Mouse (Mus musculus): ENCODE results near the gene Acbd4. TPM values are rescaled to one million over a fixed set of nuclear protein-coding genes. Genes with fewer than 3 reads are reported as not detected.

Gene Acbd4
- total RNA-seq, 2 experiments from 2014 or later = 25.9 to 29.2 TPM

DNA sequence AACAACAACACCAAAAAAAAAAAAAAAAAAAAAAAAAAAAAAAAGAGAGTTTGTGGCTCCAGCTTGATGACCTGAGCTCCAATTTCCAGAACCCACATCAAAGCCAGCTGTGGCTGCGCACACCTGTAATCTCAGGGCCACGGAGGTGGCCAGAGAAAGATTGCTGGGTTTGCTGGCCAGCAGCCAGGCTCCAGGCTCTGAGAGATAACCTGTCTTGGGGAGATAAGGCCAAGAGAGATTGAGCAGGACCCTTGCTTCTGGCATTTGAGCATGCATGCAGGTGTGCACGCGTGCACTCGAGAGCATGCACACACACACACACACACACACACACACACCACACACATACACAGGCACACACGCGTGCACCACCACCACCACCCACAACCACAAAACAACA is 8.2 kb upstream of the Acbd4 start:
- no peak for DNase-seq

DNA sequence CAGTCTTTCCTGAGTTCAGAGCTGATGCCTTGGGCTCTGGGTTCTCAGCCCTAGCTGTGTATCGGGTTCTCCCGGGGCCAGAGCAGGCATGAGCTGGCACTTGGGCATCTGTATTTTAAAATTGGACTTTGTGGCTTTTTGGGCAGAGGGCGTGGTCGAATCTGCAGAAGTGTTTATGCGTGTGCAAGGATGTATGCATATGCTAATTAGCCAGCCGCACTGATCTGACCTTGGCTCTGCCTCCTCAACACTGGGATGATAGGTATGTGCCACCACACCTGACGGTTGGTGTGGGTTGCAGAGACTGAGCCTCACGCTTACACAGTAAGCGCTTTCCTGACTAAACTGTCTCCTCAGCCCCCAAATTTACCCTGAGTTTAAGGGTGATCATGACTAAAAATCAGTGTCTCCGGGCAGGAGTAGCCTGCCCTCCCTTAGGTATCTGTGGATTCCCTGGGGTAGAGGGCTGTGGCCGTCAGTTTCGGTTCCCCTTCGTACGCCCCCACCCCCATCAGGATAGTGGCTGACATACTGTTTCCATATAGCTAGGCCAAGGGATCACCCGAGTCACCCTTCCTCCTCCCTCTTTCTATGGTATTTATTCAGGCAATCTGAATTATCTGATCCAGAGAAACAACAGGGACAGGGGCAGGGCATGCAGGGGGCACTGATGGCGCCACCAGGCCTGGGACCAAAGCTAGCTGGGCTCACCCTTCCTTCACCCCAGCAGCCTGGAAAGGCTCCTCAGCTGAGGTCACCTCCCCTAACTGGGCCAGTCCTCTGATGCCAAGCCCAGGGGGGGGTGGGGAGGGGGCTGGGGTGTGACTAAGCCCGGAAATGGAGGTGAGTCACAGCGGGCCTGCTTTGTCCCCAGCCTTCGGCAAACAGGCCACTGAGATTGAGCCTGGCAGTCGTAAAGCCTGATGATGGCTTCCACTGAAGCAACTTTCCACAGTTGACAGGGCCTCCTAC is 7.3 kb upstream of the Acbd4 start:
- DNase-seq = peak; percentile 72

DNA sequence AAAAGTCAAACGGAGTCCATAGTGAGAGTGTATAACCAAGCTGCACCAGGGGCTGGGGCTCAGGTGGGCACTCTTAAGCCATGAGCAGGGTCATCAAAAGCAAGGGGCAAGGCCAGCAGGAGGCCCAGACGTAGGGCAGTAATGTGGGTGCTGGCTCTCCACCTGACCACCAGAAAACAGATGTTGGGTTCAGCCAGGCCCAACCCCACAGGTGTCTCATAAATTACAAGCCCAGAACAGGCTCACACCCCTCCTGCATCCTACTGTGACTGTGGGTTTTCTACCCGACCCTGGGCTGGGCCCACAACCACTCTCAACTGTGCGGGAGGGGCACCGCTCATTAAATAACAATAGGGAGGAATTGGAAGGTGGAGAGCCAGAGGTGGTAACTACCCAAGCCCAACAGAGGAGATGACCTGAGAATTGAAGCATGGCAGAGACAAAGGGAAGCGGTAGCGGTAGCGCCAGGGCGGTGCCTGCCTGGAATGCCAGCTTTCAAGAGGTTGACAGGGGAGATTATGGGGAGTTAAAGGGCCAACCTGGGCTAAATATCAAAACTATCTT is 6.3 kb upstream of the Acbd4 start:
- no peak for DNase-seq

DNA sequence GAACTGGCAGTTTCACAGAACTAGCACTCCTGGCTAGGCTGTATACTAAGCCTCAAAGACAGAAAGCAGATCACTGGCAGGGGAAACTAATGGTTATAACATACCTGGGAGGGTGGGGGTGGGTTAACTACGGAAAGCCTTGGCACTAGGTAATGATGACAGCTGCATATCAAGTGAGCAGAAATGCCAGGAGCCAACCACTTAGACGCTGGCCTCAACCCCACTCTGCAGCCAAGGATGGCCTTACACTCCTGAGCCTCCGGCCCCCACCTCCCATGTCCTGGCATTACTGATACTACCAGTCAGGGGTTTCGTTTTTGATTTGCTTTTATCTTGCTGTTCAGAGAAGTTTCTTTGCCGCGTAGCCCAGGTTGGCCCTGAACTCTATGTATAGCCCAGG is 5.7 kb upstream of the Acbd4 start:
- DNase-seq = no peak

DNA sequence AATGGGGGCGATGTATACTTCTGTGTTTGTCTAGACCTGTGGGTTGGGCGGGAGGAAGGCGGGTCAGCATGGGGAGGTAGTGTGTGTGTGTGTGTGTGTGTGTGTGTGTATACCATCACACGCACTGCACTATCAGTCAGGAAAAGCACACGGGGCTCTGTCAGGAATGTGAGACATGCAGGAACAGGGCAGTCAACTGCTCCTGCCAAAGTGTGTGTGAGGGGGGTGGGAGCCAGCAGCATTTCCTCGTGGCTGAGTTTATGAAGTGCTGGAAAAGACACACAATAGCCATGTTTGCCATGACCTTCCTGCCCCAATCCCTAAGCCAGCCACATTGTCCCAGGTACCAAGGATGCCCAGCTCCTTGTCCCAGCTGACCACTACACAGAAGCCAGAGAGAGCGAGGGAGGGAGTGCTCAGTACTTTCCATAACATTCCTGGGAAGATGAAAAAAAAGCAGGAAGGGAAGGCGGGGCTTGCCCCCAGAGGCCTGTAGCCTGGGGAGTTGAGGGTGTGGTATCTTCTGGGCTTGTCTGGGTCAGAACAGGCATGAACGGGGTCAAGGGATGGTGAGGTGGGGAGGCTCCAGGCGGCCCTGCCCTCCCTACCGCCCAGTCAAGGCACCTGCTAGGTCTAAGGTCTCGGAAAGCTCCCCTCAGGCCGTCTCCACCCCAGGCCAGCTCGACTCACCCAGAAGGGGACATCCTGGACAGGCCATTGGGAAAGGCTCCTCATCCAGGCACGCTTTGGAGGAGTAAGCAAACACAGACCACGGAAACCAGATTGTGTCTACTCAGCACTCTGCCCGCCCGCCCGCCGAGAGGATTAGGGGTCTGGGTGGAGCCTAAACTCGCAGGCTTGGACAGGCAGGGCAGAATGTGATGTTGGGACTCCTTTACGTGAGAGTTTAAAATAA is 4.2 kb upstream of the Acbd4 start:
- DNase-seq = peak; percentile 69

- peak; percentile 79 for DNase-seq
Measured at GRCm38 (mm10) chr11:103098531-103099190, 2.8 kb upstream of the Acbd4 start.

DNA sequence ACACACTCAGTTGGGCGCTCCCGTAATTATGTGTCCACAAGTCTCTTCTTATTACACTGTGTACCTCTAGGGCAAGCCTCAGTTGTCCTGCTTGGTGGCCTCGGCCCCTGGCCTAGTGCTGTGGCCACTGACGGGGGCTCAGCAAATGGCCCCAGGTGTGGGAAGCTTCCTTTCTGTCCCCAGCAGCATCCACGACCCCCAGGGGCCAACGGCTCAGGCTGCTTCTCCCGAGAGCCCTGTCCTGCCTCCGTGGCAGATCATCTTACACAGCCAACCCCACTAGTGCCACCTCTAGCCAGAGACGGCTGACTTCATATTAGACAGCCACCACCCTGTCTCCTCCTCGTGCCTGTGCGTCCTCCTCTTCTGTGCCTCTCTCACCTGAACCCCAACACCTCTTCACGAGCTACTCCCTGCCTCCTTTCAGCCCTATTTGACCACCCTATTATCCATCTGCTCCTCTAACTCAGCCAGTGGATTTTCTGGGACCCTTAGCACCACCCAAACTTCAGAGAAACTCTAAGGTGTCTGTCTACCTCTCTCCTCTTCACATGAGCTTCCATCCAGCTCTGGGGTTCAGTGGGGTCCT is 2.0 kb upstream of the Acbd4 start:
- no peak for DNase-seq

DNA sequence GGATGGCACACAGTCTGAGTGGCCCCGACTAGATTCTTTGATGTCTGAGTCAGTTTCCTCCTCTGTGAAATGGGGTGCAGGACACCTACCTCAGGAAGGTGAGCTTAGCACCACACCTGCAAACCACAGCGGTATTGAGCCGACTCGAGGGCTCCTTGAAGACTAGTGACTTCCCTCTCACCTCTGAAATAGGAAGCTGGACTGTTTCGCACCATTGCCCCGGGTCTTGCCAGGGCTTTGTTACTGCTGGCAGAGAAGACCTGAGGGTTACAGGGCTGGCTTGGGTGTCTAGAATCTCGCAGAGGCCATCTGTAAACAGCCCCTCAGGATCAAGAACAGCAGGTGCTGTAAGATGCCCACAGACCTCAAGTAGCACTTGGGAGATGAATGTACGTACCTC is 1.1 kb upstream of the Acbd4 start:
- no peak for DNase-seq

GRCm38 (mm10) chr11:103101866-103102501 is 502 bp downstream of the Acbd4 start:
- peak; percentile 83 for DNase-seq

DNA sequence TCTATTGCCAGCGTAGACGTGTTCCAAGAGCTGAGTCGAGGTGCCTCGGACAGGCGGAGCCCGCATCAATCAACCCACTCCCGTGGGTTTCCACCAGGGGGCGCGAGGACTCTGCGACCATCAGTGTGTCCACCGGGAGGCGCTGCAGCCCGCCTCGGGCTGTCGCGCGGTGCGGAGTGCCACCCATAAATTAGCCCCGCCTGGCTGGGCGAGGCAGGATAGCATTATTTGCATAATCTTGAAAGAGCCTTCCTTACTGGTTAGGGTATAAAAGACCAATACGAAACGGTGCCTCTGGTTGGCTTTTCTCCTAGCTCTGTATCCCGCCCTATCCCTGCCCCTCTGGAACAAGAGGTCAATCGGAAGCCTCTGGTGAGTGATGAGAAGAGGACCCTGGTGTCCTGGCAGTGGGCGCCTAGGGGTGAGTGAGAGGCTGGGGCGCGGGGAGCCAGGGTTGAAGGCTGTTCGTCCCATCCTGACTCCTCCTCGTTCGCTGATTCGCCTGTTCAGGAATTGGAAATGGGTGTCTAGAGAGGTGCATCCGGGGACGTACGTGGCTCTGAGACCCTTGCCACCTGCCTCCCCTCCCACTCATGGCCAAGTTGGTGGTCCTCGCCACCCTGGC is 1.4 kb downstream of the Acbd4 start:
- peak; percentile 99 for DNase-seq

GRCm38 (mm10) chr11:103103621-103104020 is 2.1 kb downstream of the Acbd4 start:
- DNase-seq = no peak

DNA sequence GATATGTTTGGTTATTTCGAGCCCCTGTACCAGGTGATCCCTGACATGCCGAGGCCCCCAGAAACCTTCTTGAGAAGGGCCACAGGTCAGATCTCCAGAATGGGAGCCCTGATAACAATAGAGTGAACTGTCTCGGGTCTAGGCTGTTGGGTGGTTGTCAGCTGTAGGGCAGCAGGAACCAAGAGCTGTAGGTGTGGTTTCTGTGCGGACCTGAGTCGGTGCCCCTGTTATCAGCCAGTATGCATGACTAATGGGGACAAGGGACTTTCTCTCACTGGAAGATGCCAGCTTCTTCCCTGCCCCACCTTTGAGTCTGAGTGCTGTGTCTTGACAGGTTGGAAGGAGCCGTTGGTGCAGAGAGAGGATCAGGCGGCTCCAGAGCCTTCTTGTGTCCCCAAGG is 3.0 kb downstream of the Acbd4 start:
- no peak for DNase-seq

- no peak for DNase-seq
Measured at GRCm38 (mm10) chr11:103105180-103105725, 3.8 kb downstream of the Acbd4 start.

DNA sequence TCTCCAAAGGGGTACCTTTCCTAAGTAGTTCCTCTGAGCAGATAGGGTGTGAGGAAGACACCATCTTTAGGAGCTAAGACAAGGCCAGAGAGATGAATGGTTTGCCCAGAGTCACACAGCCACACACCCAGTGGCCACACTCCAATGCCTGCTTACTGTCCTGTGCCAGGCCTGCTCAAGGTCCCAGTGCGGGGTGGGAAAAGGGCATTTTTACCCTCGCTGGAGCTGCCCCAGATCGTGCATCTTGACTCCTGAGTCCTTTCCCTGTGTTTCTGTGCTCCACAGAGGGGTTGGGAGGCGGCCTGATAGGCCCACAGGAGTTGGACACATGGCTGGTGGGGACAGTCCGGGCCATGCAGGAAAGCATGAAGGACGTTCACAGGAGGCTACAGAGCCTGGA is 4.3 kb downstream of the Acbd4 start:
- DNase-seq = no peak

GRCm38 (mm10) chr11:103106386-103106785 is 4.9 kb downstream of the Acbd4 start:
- no peak for DNase-seq

- no peak for DNase-seq
Measured at GRCm38 (mm10) chr11:103111301-103111700, 9.8 kb downstream of the Acbd4 start.

DNA sequence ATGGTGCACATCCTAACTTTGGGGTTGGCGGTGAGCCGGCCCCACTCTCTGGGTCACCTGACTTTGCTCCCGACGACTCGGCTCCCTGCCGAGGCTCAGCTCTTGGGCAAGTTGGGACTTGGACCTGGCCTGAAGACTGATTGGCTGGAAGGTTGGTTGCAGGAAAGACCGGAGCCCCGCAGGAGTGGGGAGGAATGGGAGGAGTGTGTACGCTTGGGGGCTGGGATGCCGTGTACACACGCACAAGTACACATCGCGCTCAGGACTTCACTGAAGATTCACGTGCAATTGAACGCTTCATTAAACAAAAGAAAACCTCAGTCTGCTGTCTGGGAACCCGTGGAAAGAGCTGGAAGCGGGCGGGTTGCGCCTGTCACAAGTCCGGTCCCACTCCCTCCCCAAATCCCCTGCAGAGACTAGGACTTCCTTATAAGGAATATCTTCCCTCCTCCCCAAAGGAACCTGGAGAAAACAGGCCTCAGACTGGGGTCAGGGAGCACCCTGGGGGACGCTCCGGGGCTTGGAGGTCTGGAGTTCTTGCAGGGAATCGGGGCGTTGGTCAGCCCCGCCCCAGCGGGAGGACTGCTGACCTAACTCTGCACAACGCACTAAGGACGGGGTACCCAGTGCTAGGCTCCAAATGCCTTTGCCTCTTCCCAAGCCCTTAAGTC is 10.5 kb downstream of the Acbd4 start:
- DNase-seq = peak; percentile 81

DNA sequence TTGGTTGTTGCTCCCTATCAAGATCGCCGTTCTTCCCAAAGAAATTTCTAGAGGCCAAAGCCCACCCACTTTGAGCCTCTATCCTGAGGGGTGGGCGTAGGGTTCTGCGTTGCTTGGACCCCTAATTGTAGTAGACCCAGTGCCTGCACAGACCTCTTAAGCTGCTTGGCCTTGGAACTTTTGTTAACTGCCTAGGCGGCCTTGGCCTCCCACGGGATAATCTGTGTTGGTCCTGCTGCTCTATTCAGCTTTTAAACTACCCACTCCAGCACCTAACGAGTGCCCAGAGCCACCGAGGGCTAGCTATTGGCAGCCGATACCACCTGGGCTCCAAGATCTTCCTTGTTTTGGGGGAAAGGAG is 11.1 kb downstream of the Acbd4 start:
- no peak for DNase-seq

GRCm38 (mm10) chr11:103113005-103113404 is 11.5 kb downstream of the Acbd4 start:
- DNase-seq = peak; percentile 29

GRCm38 (mm10) chr11:103113771-103114170 is 12.3 kb downstream of the Acbd4 start:
- no peak for DNase-seq

All from heart, postnatal 4 days (tissue).